Mouse (Mus musculus) hindbrain, embryonic 14.5 days (tissue): Measurements from ENCODE around the gene Sod1. TPM values are rescaled to one million over a fixed set of nuclear protein-coding genes. Genes with fewer than 3 reads are reported as not detected.

ENCODE experiments used
- ATAC-seq: fragments of 200-750 bp; cut with Nextera tagmentation; 2 replicates; pipeline ENCODE4 v1.8.0; 2017; ENCODE audit warnings: moderate number of reproducible peaks, mild to moderate bottlenecking, moderate TSS enrichment, moderate library complexity; ENCODE audit not compliant: low FRiP score
- DNase-seq: peaks from one replicate; pipeline ENCODE4 v3.0.0-alpha.2; 2015; ENCODE audit warnings: low spot score
- H3K27ac ChIP-seq: fragments of 300-500 bp; sonication (generic); 2 replicates; pipeline ENCODE4 v1.5.1; 2014; ENCODE audit warnings: mild to moderate bottlenecking, moderate library complexity
- H3K27me3 ChIP-seq: fragments of 300-500 bp; sonication (generic); 2 replicates; pipeline ENCODE4 v1.6.1; 2014; ENCODE audit warnings: mild to moderate bottlenecking, low read length, mixed read lengths; ENCODE audit not compliant: control insufficient read depth, insufficient read depth
- H3K36me3 ChIP-seq: fragments of 300-500 bp; sonication (generic); replicated peaks from 2 replicates; pipeline ENCODE4 v1.6.1; 2014; ENCODE audit not compliant: control insufficient read depth, insufficient read depth
- H3K4me1 ChIP-seq: fragments of 300-500 bp; sonication (generic); replicated peaks from 2 replicates; pipeline ENCODE4 v1.6.1; 2014; ENCODE audit warnings: antibody characterized with exemption, low read length, mixed read lengths; ENCODE audit not compliant: control insufficient read depth, insufficient read depth
- H3K4me2 ChIP-seq: fragments of 300-500 bp; sonication (generic); replicated peaks from 2 replicates; pipeline ENCODE4 v1.6.1; 2014; ENCODE audit warnings: mild to moderate bottlenecking, moderate library complexity
- H3K4me3 ChIP-seq: fragments of 300-500 bp; sonication (generic); replicated peaks from 2 replicates; pipeline ENCODE4 v1.5.1; 2014; ENCODE audit warnings: mild to moderate bottlenecking, low read length
- H3K9ac ChIP-seq: fragments of 300-500 bp; sonication (generic); 2 replicates; pipeline ENCODE4 v1.6.1; 2014
- H3K9me3 ChIP-seq: fragments of 300-500 bp; sonication (generic); 2 replicates; pipeline ENCODE4 v1.6.1; 2016; ENCODE audit warnings: low read length; ENCODE audit not compliant: control insufficient read depth
- WGBS: fragments of 180-500 bp; shearing (Covaris S2); extraction: QIAGEN DNeasy Blood & Tissue Kit; methylation state at CpG from one replicate; pipeline ENCODE4 v1.1.7; 2014; 5-methylcytosine and 5-hydroxymethylcytosine counted together
- polyA plus RNA-seq: library from polyadenylated mRNA; unstranded; fragments of >200 nt; fragmentation: Nextera tagmentation; extraction: Ambion mirVana; gene quantifications from 2 replicates; pipeline ENCODE4 v1.2.1, GENCODE M21; 2014

The Sod1 gene
- polyA plus RNA-seq, 1 experiment from 2014 or later: 1,077 TPM

GRCm38 (mm10) chr16:90185928-90186588 lies 34.5 kb upstream of the Sod1 start:
- no peaks in the 10 kb centered on the region for H3K27me3 ChIP-seq
- H3K4me3 ChIP-seq: no peak overlapping the region
- H3K4me1 ChIP-seq: no peaks in the 10 kb centered on the region
- DNase-seq (peak; percentile 93), ATAC-seq (peak; percentile 70; the same call in 1 of the 2 replicates)
- no peaks in the 10 kb centered on the region for H3K36me3 ChIP-seq
- H3K9ac ChIP-seq: no peak overlapping the region
- WGBS: 41% methylated on average over 8 of the region's 8 CpGs
- H3K27ac ChIP-seq: no peak overlapping the region
- no peaks in the 10 kb centered on the region for H3K9me3 ChIP-seq
- no peak overlapping the region for H3K4me2 ChIP-seq

- no peak overlapping the region for H3K9ac ChIP-seq
- ATAC-seq: no peak
- H3K4me2 ChIP-seq: no peak overlapping the region
- H3K4me3 ChIP-seq: no peak overlapping the region
- H3K36me3 ChIP-seq: no peaks in the 10 kb centered on the region
- no peaks in the 10 kb centered on the region for H3K4me1 ChIP-seq
- no peak overlapping the region for H3K27ac ChIP-seq
- no peaks in the 10 kb centered on the region for H3K27me3 ChIP-seq
- no peak for DNase-seq
- 39% methylated on average over 13 of the region's 13 CpGs for WGBS
- no peaks in the 10 kb centered on the region for H3K9me3 ChIP-seq
Observed at GRCm38 (mm10) chr16:90187453-90187852, 33.1 kb upstream of the Sod1 start.

GRCm38 (mm10) chr16:90191289-90191688 lies 29.3 kb upstream of the Sod1 start:
- 72% methylated on average over 6 of the region's 6 CpGs for WGBS
- Histone ChIP-seq H3K4me3 (no peak overlapping the region), H3K36me3 (no peaks in the 10 kb centered on the region), H3K27ac (no peak overlapping the region), H3K27me3 (no peaks in the 10 kb centered on the region), H3K9ac (no peak overlapping the region), H3K4me1 (no peaks in the 10 kb centered on the region), H3K4me2 (no peak overlapping the region), H3K9me3 (no peaks in the 10 kb centered on the region)
- no peak for DNase-seq
- ATAC-seq: no peak

GRCm38 (mm10) chr16:90193719-90194118 lies 26.8 kb upstream of the Sod1 start:
- H3K27ac ChIP-seq: no peak overlapping the region
- H3K4me2 ChIP-seq: no peak overlapping the region
- no peaks in the 10 kb centered on the region for H3K36me3 ChIP-seq
- H3K4me3 ChIP-seq: no peak overlapping the region
- no peak overlapping the region for H3K9ac ChIP-seq
- ATAC-seq (no peak), DNase-seq (no peak)
- H3K27me3 ChIP-seq: no peaks in the 10 kb centered on the region
- H3K9me3 ChIP-seq: no peaks in the 10 kb centered on the region
- no peaks in the 10 kb centered on the region; the same call in 1 of the 2 replicates for H3K4me1 ChIP-seq

- H3K27me3 ChIP-seq: no peaks in the 10 kb centered on the region
- DNase-seq: no peak
- no peaks in the 10 kb centered on the region for H3K9me3 ChIP-seq
- H3K4me2 ChIP-seq: peak overlapping the region; percentile 55
- ATAC-seq: 0 out of 2 replicates have a peak, but pooled peaks have one; percentile 15
- no peaks in the 10 kb centered on the region for H3K36me3 ChIP-seq
- 91% methylated on average over 7 of the region's 7 CpGs for WGBS
- no peak overlapping the region for H3K4me3 ChIP-seq
- H3K4me1 ChIP-seq: no peaks in the 10 kb centered on the region; the same call in 1 of the 2 replicates
- H3K27ac ChIP-seq: no peak overlapping the region
- H3K9ac ChIP-seq: no peak overlapping the region
Observed at GRCm38 (mm10) chr16:90196688-90197240, 23.8 kb upstream of the Sod1 start.

DNA sequence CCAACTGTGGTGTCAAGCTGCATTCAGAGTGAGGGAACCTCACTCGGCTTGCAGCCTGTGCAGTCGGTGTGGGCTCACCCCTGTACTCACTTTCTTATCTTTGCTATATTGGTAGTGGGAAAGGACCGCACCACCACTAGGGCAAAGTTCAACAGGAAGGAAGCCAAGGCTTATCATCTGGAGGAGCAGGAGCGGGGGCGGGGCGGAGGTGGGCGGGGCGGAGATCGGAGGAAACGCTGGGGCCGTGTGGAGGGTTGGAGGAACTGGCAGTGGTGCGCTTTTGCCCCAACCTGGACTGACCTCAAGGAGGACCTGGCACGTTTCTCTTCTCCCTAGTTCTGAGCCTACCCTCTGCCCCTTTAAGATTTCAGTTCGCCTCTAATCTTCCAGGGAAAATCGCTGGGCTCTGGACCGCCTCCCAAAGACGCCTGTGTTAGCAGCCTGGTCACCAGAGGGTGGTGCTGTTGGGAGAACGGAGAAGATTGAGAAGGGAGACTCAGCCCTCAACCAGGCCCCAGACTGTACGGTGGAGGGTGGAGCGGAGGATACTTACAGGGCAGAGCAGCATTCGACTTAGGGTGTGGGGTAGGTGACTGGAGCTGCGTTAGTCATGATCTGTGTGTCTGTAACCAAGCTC lies 23.1 kb upstream of the Sod1 start:
- Histone ChIP-seq H3K4me1 (no peaks in the 10 kb centered on the region; the same call in 1 of the 2 replicates), H3K4me3 (peak overlapping the region; percentile 35), H3K9ac (peak overlapping the region; percentile 60), H3K27me3 (no peaks in the 10 kb centered on the region), H3K36me3 (no peaks in the 10 kb centered on the region), H3K9me3 (no peaks in the 10 kb centered on the region), H3K27ac (no peak overlapping the region), H3K4me2 (peak overlapping the region; percentile 55)
- WGBS: 2% methylated on average over 22 of the region's 22 CpGs
- peak; percentile 73 for DNase-seq
- ATAC-seq: peak; percentile 95

- no peak for ATAC-seq
- H3K27ac ChIP-seq: no peak overlapping the region
- DNase-seq: no peak
- no peaks in the 10 kb centered on the region for H3K27me3 ChIP-seq
- no peak overlapping the region for H3K4me2 ChIP-seq
- H3K4me1 ChIP-seq: no peaks in the 10 kb centered on the region; the same call in 1 of the 2 replicates
- no peak overlapping the region for H3K9ac ChIP-seq
- H3K9me3 ChIP-seq: no peaks in the 10 kb centered on the region
- 90% methylated on average over 6 of the region's 6 CpGs for WGBS
- H3K36me3 ChIP-seq: no peaks in the 10 kb centered on the region
- no peak overlapping the region for H3K4me3 ChIP-seq
Observed at GRCm38 (mm10) chr16:90198626-90199025, 21.9 kb upstream of the Sod1 start.

DNA sequence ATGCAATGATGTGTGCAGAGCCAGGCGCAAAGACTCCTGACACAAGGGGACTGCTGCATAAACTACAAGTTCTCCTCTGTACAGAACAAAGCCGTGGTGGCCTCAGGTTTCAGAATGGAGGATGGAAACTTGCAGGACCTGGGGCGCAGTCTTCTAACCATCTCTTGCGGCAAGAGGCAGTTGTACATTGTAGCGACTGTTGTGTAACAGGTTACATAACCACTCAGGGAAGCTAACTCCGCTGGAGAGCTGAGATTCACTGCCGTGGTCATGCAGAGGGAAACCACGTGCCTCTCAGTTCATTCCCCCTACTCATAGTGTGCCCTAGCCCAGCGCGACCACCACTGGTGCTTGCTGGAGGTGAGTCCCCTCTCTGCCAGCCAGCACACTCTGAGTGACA lies 21.4 kb upstream of the Sod1 start:
- DNase-seq: no peak

DNA sequence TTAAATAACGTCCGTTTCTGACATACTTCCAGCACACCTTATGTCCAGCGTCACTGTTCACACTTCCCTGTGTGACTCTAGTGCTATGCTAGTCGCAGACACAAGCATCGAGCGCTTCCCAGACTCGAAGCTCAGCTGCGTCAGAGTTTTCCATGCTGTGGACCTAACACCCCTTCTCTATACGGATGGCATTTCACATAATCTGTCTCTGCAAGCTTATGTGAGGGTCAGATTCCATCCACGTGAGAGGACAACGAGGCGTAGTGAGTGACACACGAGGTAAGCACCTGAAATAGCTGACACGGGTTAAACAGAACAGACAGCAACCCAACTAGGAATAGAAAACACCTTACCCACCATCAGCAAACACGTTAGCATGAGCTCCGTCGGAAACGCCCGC lies 18.4 kb upstream of the Sod1 start:
- no peak overlapping the region for H3K9ac ChIP-seq
- ATAC-seq: no peak
- WGBS: 77% methylated on average over 19 of the region's 19 CpGs

More for the DNA sequence above, 21.4 kb upstream of the Sod1 start:
- no peaks in the 10 kb centered on the region for H3K27me3 ChIP-seq
- H3K4me3 ChIP-seq: no peak overlapping the region
- no peak overlapping the region for H3K27ac ChIP-seq
- no peaks in the 10 kb centered on the region for H3K9me3 ChIP-seq
- ATAC-seq: no peak
- no peak overlapping the region for H3K4me2 ChIP-seq
- H3K9ac ChIP-seq: no peak overlapping the region
- WGBS: 86% methylated on average over 10 of the region's 10 CpGs
- H3K4me1 ChIP-seq: no peaks in the 10 kb centered on the region; the same call in 1 of the 2 replicates
- H3K36me3 ChIP-seq: no peaks in the 10 kb centered on the region

More for the DNA sequence above, 18.4 kb upstream of the Sod1 start:
- no peaks in the 10 kb centered on the region for H3K36me3 ChIP-seq
- no peaks in the 10 kb centered on the region; the same call in 1 of the 2 replicates for H3K4me1 ChIP-seq
- H3K9me3 ChIP-seq: no peaks in the 10 kb centered on the region
- H3K4me3 ChIP-seq: no peak overlapping the region
- H3K27ac ChIP-seq: no peak overlapping the region
- H3K4me2 ChIP-seq: no peak overlapping the region
- DNase-seq: no peak
- no peaks in the 10 kb centered on the region for H3K27me3 ChIP-seq
